Mouse (Mus musculus): ENCODE data around the gene Luzp4. TPM values are rescaled to one million over a fixed set of nuclear protein-coding genes. Genes with fewer than 3 reads are reported as not detected.
"Not testable (repeated sequence)": the region's sequence is repeated elsewhere in the genome, so short reads cannot be mapped to it uniquely, and the experiment has no call there.

Luzp4 gene
- total RNA-seq (2021), result not detected
- long read RNA-seq, experiment 1, result 0 reads
- long read RNA-seq, experiment 2, result 0 reads

GRCm38 (mm10) chrX:148857340-148857739, at the start of gene Luzp4:
Luzp4 (plus strand) TSS chrX:148857640.
- DNase-seq, result not testable (repeated sequence)

GRCm38 (mm10) chrX:148841801-148842200, 15.6 kb upstream of the Luzp4 start:
- DNase-seq, result not testable (repeated sequence)

Other genes starting within 250 kb of the Luzp4 start
- not detected for gene Gm8334, start 242.5 kb upstream of the Luzp4 start, total RNA-seq (2021)
- gene Gm15127, start 194.0 kb upstream of the Luzp4 start, total RNA-seq (2021), result not detected
- gene Ott, start 216.6 kb downstream of the Luzp4 start, total RNA-seq (2021), result not detected

Measured in adrenal gland, postnatal 10 days (tissue).